Mouse (Mus musculus): ENCODE measurements at regions not wholly inside any gene's neighbourhood (a gene's known extent, or its start where the extent isn't known, plus 50 kb on each side); places are given as distances from the start of the nearest gene placed in this dataset.

- no peaks in the 10 kb centered on the region for H3K27me3 ChIP-seq (replicated peaks; ENCODE audit: control insufficient read depth, insufficient read depth, low read length)
- no peaks in the 10 kb centered on the region for H3K4me1 ChIP-seq (replicated peaks; ENCODE audit: control insufficient read depth, insufficient read depth, low read length)
- no peak for DNase-seq (ENCODE audit: low spot score)
- no peaks in the 10 kb centered on the region for H3K9me3 ChIP-seq (ENCODE audit: control insufficient read depth, low read length)
- H3K36me3 ChIP-seq (ENCODE audit: control insufficient read depth, insufficient read depth, low read length) = no peaks in the 10 kb centered on the region
- H3K9ac ChIP-seq (ENCODE audit: low read length) = no peak overlapping the region
- no peak for ATAC-seq (replicated peaks; ENCODE audit: low FRiP score, low TSS enrichment, low read depth)
- 60% methylated on average over 5 of the region's 5 CpGs for WGBS
- H3K4me2 ChIP-seq (ENCODE audit: low read length) = no peak overlapping the region
- H3K4me3 ChIP-seq (ENCODE audit: low read depth, low read length) = no peak overlapping the region
- H3K27ac ChIP-seq (ENCODE audit: low read depth) = no peak overlapping the region
Observed at GRCm38 (mm10) chr6:18697536-18697935, 150.8 kb upstream of the Lsm8 start.

GRCm38 (mm10) chr6:18698989-18699728 lies 149.2 kb upstream of the Lsm8 start:
- 62% methylated on average over 4 of the region's 4 CpGs for WGBS
- no peaks in the 10 kb centered on the region for H3K4me1 ChIP-seq (replicated peaks; ENCODE audit: control insufficient read depth, insufficient read depth, low read length)
- H3K27me3 ChIP-seq (replicated peaks; ENCODE audit: control insufficient read depth, insufficient read depth, low read length) = no peaks in the 10 kb centered on the region
- no peak for DNase-seq (ENCODE audit: low spot score)
- ATAC-seq (replicated peaks; ENCODE audit: low FRiP score, low TSS enrichment, low read depth) = no peak
- H3K27ac ChIP-seq (ENCODE audit: low read depth) = no peak overlapping the region
- H3K4me3 ChIP-seq (ENCODE audit: low read depth, low read length) = no peak overlapping the region
- no peak overlapping the region for H3K9ac ChIP-seq (ENCODE audit: low read length)
- no peaks in the 10 kb centered on the region for H3K9me3 ChIP-seq (ENCODE audit: control insufficient read depth, low read length)
- no peak overlapping the region for H3K4me2 ChIP-seq (ENCODE audit: low read length)
- H3K36me3 ChIP-seq (ENCODE audit: control insufficient read depth, insufficient read depth, low read length) = no peaks in the 10 kb centered on the region

GRCm38 (mm10) chr6:18699729-18700386 lies 148.5 kb upstream of the Lsm8 start:
- ATAC-seq (replicated peaks; ENCODE audit: low FRiP score, low TSS enrichment, low read depth) (no peak), DNase-seq (ENCODE audit: low spot score) (no peak)
- Histone ChIP-seq H3K9ac (ENCODE audit: low read length) (no peak overlapping the region), H3K27me3 (replicated peaks; ENCODE audit: control insufficient read depth, insufficient read depth, low read length) (no peaks in the 10 kb centered on the region), H3K27ac (ENCODE audit: low read depth) (no peak overlapping the region), H3K4me2 (ENCODE audit: low read length) (no peak overlapping the region), H3K4me3 (ENCODE audit: low read depth, low read length) (no peak overlapping the region), H3K36me3 (ENCODE audit: control insufficient read depth, insufficient read depth, low read length) (no peaks in the 10 kb centered on the region), H3K4me1 (replicated peaks; ENCODE audit: control insufficient read depth, insufficient read depth, low read length) (no peaks in the 10 kb centered on the region), H3K9me3 (ENCODE audit: control insufficient read depth, low read length) (no peaks in the 10 kb centered on the region)
- WGBS = 30% methylated on average over 12 of the region's 12 CpGs

GRCm38 (mm10) chr6:18710763-18711162 lies 137.6 kb upstream of the Lsm8 start:
- Histone ChIP-seq H3K4me2 (ENCODE audit: low read length) (no peak overlapping the region), H3K4me1 (replicated peaks; ENCODE audit: control insufficient read depth, insufficient read depth, low read length) (no peaks in the 10 kb centered on the region), H3K9me3 (ENCODE audit: control insufficient read depth, low read length) (no peaks in the 10 kb centered on the region), H3K4me3 (ENCODE audit: low read depth, low read length) (no peak overlapping the region), H3K36me3 (ENCODE audit: control insufficient read depth, insufficient read depth, low read length) (no peaks in the 10 kb centered on the region), H3K27me3 (replicated peaks; ENCODE audit: control insufficient read depth, insufficient read depth, low read length) (no peaks in the 10 kb centered on the region), H3K9ac (ENCODE audit: low read length) (no peak overlapping the region), H3K27ac (ENCODE audit: low read depth) (no peak overlapping the region)
- ATAC-seq (replicated peaks; ENCODE audit: low FRiP score, low TSS enrichment, low read depth) (no peak), DNase-seq (ENCODE audit: low spot score) (no peak)
- WGBS = 95% methylated on average over 1 of the region's 1 CpGs

GRCm38 (mm10) chr6:18748859-18749258 lies 99.5 kb upstream of the Lsm8 start:
- H3K4me1 ChIP-seq (replicated peaks; ENCODE audit: control insufficient read depth, insufficient read depth, low read length) = no peaks in the 10 kb centered on the region
- no peaks in the 10 kb centered on the region for H3K36me3 ChIP-seq (ENCODE audit: control insufficient read depth, insufficient read depth, low read length)
- H3K4me3 ChIP-seq (ENCODE audit: low read depth, low read length) = no peak overlapping the region
- H3K4me2 ChIP-seq (ENCODE audit: low read length) = no peak overlapping the region
- WGBS = 78% methylated on average over 2 of the region's 2 CpGs
- H3K27ac ChIP-seq (ENCODE audit: low read depth) = no peak overlapping the region
- no peak overlapping the region for H3K9ac ChIP-seq (ENCODE audit: low read length)
- no peak for DNase-seq (ENCODE audit: low spot score)
- H3K9me3 ChIP-seq (ENCODE audit: control insufficient read depth, low read length) = no peaks in the 10 kb centered on the region
- H3K27me3 ChIP-seq (replicated peaks; ENCODE audit: control insufficient read depth, insufficient read depth, low read length) = no peaks in the 10 kb centered on the region
- no peak for ATAC-seq (replicated peaks; ENCODE audit: low FRiP score, low TSS enrichment, low read depth)

- Histone ChIP-seq H3K4me2 (ENCODE audit: low read length) (no peak overlapping the region), H3K36me3 (ENCODE audit: control insufficient read depth, insufficient read depth, low read length) (no peaks in the 10 kb centered on the region), H3K9me3 (ENCODE audit: control insufficient read depth, low read length) (no peaks in the 10 kb centered on the region), H3K9ac (ENCODE audit: low read length) (no peak overlapping the region), H3K27ac (ENCODE audit: low read depth) (no peak overlapping the region), H3K4me3 (ENCODE audit: low read depth, low read length) (no peak overlapping the region), H3K4me1 (replicated peaks; ENCODE audit: control insufficient read depth, insufficient read depth, low read length) (no peaks in the 10 kb centered on the region), H3K27me3 (replicated peaks; ENCODE audit: control insufficient read depth, insufficient read depth, low read length) (no peaks in the 10 kb centered on the region)
- WGBS = 94% methylated on average over 2 of the region's 2 CpGs
- no peak for ATAC-seq (replicated peaks; ENCODE audit: low FRiP score, low TSS enrichment, low read depth)
- DNase-seq (ENCODE audit: low spot score) = no peak
Observed at GRCm38 (mm10) chr6:18764536-18764935, 83.8 kb upstream of the Lsm8 start.

GRCm38 (mm10) chr6:18795390-18795789 lies 53.0 kb upstream of the Lsm8 start:
- H3K4me2 ChIP-seq (ENCODE audit: low read length) = no peak overlapping the region
- no peak overlapping the region for H3K4me3 ChIP-seq (ENCODE audit: low read depth, low read length)
- H3K36me3 ChIP-seq (ENCODE audit: control insufficient read depth, insufficient read depth, low read length) = no peaks in the 10 kb centered on the region
- 67% methylated on average over 4 of the region's 4 CpGs for WGBS
- no peaks in the 10 kb centered on the region for H3K9me3 ChIP-seq (ENCODE audit: control insufficient read depth, low read length)
- no peak for ATAC-seq (replicated peaks; ENCODE audit: low FRiP score, low TSS enrichment, low read depth)
- no peak overlapping the region for H3K9ac ChIP-seq (ENCODE audit: low read length)
- H3K27ac ChIP-seq (ENCODE audit: low read depth) = no peak overlapping the region
- no peak for DNase-seq (ENCODE audit: low spot score)
- no peaks in the 10 kb centered on the region for H3K4me1 ChIP-seq (replicated peaks; ENCODE audit: control insufficient read depth, insufficient read depth, low read length)
- no peaks in the 10 kb centered on the region for H3K27me3 ChIP-seq (replicated peaks; ENCODE audit: control insufficient read depth, insufficient read depth, low read length)

- no peaks in the 10 kb centered on the region for H3K9me3 ChIP-seq (ENCODE audit: control insufficient read depth, low read length)
- no peak overlapping the region for H3K4me2 ChIP-seq (ENCODE audit: low read length)
- H3K4me1 ChIP-seq (replicated peaks; ENCODE audit: control insufficient read depth, insufficient read depth, low read length) = no peaks in the 10 kb centered on the region
- H3K36me3 ChIP-seq (ENCODE audit: control insufficient read depth, insufficient read depth, low read length) = no peaks in the 10 kb centered on the region
- ATAC-seq (replicated peaks; ENCODE audit: low FRiP score, low TSS enrichment, low read depth) (no peak), DNase-seq (ENCODE audit: low spot score) (no peak)
- H3K4me3 ChIP-seq (ENCODE audit: low read depth, low read length) = no peak overlapping the region
- no peak overlapping the region for H3K27ac ChIP-seq (ENCODE audit: low read depth)
- no peak overlapping the region for H3K9ac ChIP-seq (ENCODE audit: low read length)
- H3K27me3 ChIP-seq (replicated peaks; ENCODE audit: control insufficient read depth, insufficient read depth, low read length) = no peaks in the 10 kb centered on the region
- WGBS = 69% methylated on average over 1 of the region's 1 CpGs
Observed at GRCm38 (mm10) chr6:18795847-18796246, 52.5 kb upstream of the Lsm8 start.

GRCm38 (mm10) chr6:18796540-18796939 lies 51.8 kb upstream of the Lsm8 start:
- no peak for DNase-seq (ENCODE audit: low spot score)

More at GRCm38 (mm10) chr6:18796540-18796939, 51.8 kb upstream of the Lsm8 start:
- Histone ChIP-seq H3K36me3 (ENCODE audit: control insufficient read depth, insufficient read depth, low read length) (no peaks in the 10 kb centered on the region), H3K27me3 (replicated peaks; ENCODE audit: control insufficient read depth, insufficient read depth, low read length) (no peaks in the 10 kb centered on the region), H3K9ac (ENCODE audit: low read length) (no peak overlapping the region), H3K27ac (ENCODE audit: low read depth) (no peak overlapping the region), H3K4me1 (replicated peaks; ENCODE audit: control insufficient read depth, insufficient read depth, low read length) (no peaks in the 10 kb centered on the region), H3K4me3 (ENCODE audit: low read depth, low read length) (no peak overlapping the region), H3K9me3 (ENCODE audit: control insufficient read depth, low read length) (no peaks in the 10 kb centered on the region), H3K4me2 (ENCODE audit: low read length) (no peak overlapping the region)
- ATAC-seq (replicated peaks; ENCODE audit: low FRiP score, low TSS enrichment, low read depth) = no peak

Data from intestine, embryonic 14.5 days (tissue).